Mouse (Mus musculus) thymus, adult 18-20 months (tissue): Measurements from ENCODE around the gene Gm48551.

ENCODE experiments used
- DNase-seq, 2 experiments: peaks; one replicate each; pipeline ENCODE4 v3.0.0; 2022; ENCODE audit warnings: mixed read lengths in 2 of 2

The Gm48551 gene

GRCm38 (mm10) chr10:81405588-81406201, 21.4 kb downstream of the Gm48551 start:
- no peak for DNase-seq

- DNase-seq = no peak
Observed at GRCm38 (mm10) chr10:81406504-81407440, 22.5 kb downstream of the Gm48551 start.

- DNase-seq = no peak
Observed at GRCm38 (mm10) chr10:81407539-81408423, 23.5 kb downstream of the Gm48551 start.

GRCm38 (mm10) chr10:81408424-81408729, 24.1 kb downstream of the Gm48551 start:
- no peak for DNase-seq

- DNase-seq = no peak
Observed at GRCm38 (mm10) chr10:81408871-81409291, 24.6 kb downstream of the Gm48551 start.

GRCm38 (mm10) chr10:81409330-81409729, 25.1 kb downstream of the Gm48551 start:
- DNase-seq = no peak

GRCm38 (mm10) chr10:81410350-81410749, 26.1 kb downstream of the Gm48551 start:
- DNase-seq = no peak

- no peak for DNase-seq
Observed at GRCm38 (mm10) chr10:81410981-81411380, 26.7 kb downstream of the Gm48551 start.

- DNase-seq = no peak
Observed at GRCm38 (mm10) chr10:81411471-81412400, 27.5 kb downstream of the Gm48551 start.

- DNase-seq = no peak
Observed at GRCm38 (mm10) chr10:81412586-81413309, 28.5 kb downstream of the Gm48551 start.

GRCm38 (mm10) chr10:81413310-81414261, 29.3 kb downstream of the Gm48551 start:
- DNase-seq = no peak

GRCm38 (mm10) chr10:81414682-81415081, 30.4 kb downstream of the Gm48551 start:
- no peak for DNase-seq

GRCm38 (mm10) chr10:81415146-81415545, 30.9 kb downstream of the Gm48551 start:
- no peak for DNase-seq

- no peak for DNase-seq
Observed at GRCm38 (mm10) chr10:81415549-81416310, 31.5 kb downstream of the Gm48551 start.

GRCm38 (mm10) chr10:81416581-81417226, 32.4 kb downstream of the Gm48551 start:
- no peak for DNase-seq

GRCm38 (mm10) chr10:81417227-81418215, 33.3 kb downstream of the Gm48551 start:
- peak in 1 of 2 experiments; percentile 3 for DNase-seq
